Mouse (Mus musculus): Measurements from ENCODE around the gene Gm21988. TPM values are rescaled to one million over a fixed set of nuclear protein-coding genes. Genes with fewer than 3 reads are reported as not detected.
A peak's percentile ranks its signal among the peaks of the same experiment; 100 is the strongest.

Gm21988 gene
- polyA plus RNA-seq, 1 experiment from 2014 or later, result 14.6 TPM

DNA sequence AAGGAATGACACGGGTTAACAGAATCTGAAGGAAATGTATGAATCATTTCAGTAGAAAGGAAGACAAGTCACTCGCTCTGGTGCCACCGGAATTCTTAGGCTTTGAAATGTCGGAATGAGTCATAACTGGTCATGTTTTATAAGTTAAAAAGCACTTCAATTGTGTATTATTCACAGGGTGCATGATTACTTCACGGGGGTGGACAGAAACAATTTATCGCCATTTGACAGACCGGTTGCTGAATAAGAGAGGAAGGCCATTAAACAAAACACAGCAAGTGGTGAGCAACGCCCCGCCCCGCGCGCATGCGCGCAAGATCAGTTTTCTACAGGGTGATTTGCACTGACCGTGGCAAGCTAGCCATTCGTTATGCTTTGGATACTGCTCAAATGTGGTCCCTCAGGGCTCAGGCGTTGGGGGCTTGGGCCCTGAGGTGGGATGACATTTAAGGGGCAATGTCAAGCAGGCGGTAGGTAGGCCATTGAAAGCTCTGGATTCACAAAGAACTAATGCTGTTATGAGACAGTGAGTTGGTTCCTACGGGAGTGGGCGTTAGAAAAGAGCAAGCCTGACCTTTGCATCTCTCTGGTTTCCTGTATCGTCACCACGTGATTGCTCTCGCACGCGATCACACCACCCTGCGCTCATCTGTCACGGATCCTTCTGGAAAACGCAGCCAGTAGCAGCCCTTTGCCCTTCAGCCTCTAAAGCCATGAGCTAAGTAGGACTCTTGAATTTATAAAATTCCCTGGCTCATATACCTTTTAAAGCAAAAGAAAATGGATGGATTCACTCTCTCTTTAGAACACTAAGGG lies 50.1 kb downstream of the Gm21988 start:
- WGBS, result 92% methylated on average over 28 of the region's 28 CpGs
- Histone ChIP-seq H3K9ac (replicated peaks; ENCODE audit: low read depth, low read length) (no peak overlapping the region), H3K4me3 (replicated peaks; ENCODE audit: low read length) (no peak overlapping the region), H3K27ac (ENCODE audit: low read length) (no peak overlapping the region), H3K4me2 (ENCODE audit: low read length) (no peak overlapping the region), H3K4me1 (replicated peaks; ENCODE audit: control insufficient read depth, insufficient read depth, low read length) (no peaks in the 10 kb centered on the region), H3K36me3 (ENCODE audit: control insufficient read depth, insufficient read depth) (no peaks in the 10 kb centered on the region), H3K9me3 (ENCODE audit: control insufficient read depth, low read length) (no peaks in the 10 kb centered on the region), H3K27me3 (replicated peaks; ENCODE audit: control insufficient read depth, insufficient read depth, low read length) (no peaks in the 10 kb centered on the region)
- ATAC-seq, result no peak

MicroRNAs encoded within 50 kb of the gene (microRNA counts, 519-probe panel; counts per million panel counts)
- microRNA mmu-miR-195, result not detected
- 2,185 counts per million, percentile 43 among the panel's probes with 10 or more counts for microRNA mmu-miR-497

Small RNA genes lying within 50 kb of the gene (microRNA-seq; reads per million reads assigned to microRNA genes)
- 695 reads per million, percentile 75 among the genes with 10 or more reads in this experiment for gene Mir195a
- not detected for gene Mir497
- not detected for gene Mir497b

Other genes with a start within 250 kb of the Gm21988 start
- gene Gabarap, start 248.7 kb downstream of the Gm21988 start, polyA plus RNA-seq (2015; fragmentation: Nextera tagmentation; extraction: Ambion mirVana), result 563 and 565 TPM in 2 replicates
- gene Phf23, start 244.1 kb downstream of the Gm21988 start, polyA plus RNA-seq (2015; fragmentation: Nextera tagmentation; extraction: Ambion mirVana), result 63.7 and 66.8 TPM in 2 replicates
- gene Dvl2, start 239.2 kb downstream of the Gm21988 start, polyA plus RNA-seq (2015; fragmentation: Nextera tagmentation; extraction: Ambion mirVana), result 34.6 and 34.7 TPM in 2 replicates
- gene Acadvl, start 224.4 kb downstream of the Gm21988 start, polyA plus RNA-seq (2015; fragmentation: Nextera tagmentation; extraction: Ambion mirVana), result 60.2 and 60.6 TPM in 2 replicates
- gene Dlg4, start 222.9 kb downstream of the Gm21988 start, polyA plus RNA-seq (2015; fragmentation: Nextera tagmentation; extraction: Ambion mirVana), result 25.6 and 32.7 TPM in 2 replicates
- 1.5 and 2.0 TPM in 2 replicates for gene Asgr1, start 185.7 kb downstream of the Gm21988 start, polyA plus RNA-seq (2015; fragmentation: Nextera tagmentation; extraction: Ambion mirVana)
- not detected in 2 replicates for gene Asgr2, start 147.2 kb downstream of the Gm21988 start, polyA plus RNA-seq (2015; fragmentation: Nextera tagmentation; extraction: Ambion mirVana)
- gene Mgl2, start 109.5 kb downstream of the Gm21988 start, polyA plus RNA-seq (2015; fragmentation: Nextera tagmentation; extraction: Ambion mirVana), result 0.76 and 1.3 TPM in 2 replicates
- gene Clec10a, start 83.6 kb downstream of the Gm21988 start, polyA plus RNA-seq (2015; fragmentation: Nextera tagmentation; extraction: Ambion mirVana), result 0.68 and 0.80 TPM in 2 replicates
- 3.1 and 4.8 TPM in 2 replicates for gene Slc16a11, start 27.1 kb downstream of the Gm21988 start, polyA plus RNA-seq (2015; fragmentation: Nextera tagmentation; extraction: Ambion mirVana)
- 13.2 and 14.8 TPM in 2 replicates for gene Slc16a13, start 18.8 kb downstream of the Gm21988 start, polyA plus RNA-seq (2015; fragmentation: Nextera tagmentation; extraction: Ambion mirVana)
- 6.9 and 8.1 TPM in 2 replicates for gene Bcl6b, start 10.0 kb downstream of the Gm21988 start, polyA plus RNA-seq (2015; fragmentation: Nextera tagmentation; extraction: Ambion mirVana)
- gene 0610010K14Rik, start 1.9 kb downstream of the Gm21988 start, polyA plus RNA-seq (2015; fragmentation: Nextera tagmentation; extraction: Ambion mirVana), result 174 and 180 TPM in 2 replicates
- 287 and 291 TPM in 2 replicates for gene Rnasek, start within 50 bp of the Gm21988 start, polyA plus RNA-seq (2015; fragmentation: Nextera tagmentation; extraction: Ambion mirVana)
- 0.42 and 0.82 TPM in 2 replicates for gene Alox12, start 15.5 kb upstream of the Gm21988 start, polyA plus RNA-seq (2015; fragmentation: Nextera tagmentation; extraction: Ambion mirVana)
- not detected in 2 replicates for gene Alox12e, start 82.8 kb upstream of the Gm21988 start, polyA plus RNA-seq (2015; fragmentation: Nextera tagmentation; extraction: Ambion mirVana)
- not detected in 2 replicates for gene Alox15, start 112.2 kb upstream of the Gm21988 start, polyA plus RNA-seq (2015; fragmentation: Nextera tagmentation; extraction: Ambion mirVana)
- gene Pelp1, start 170.2 kb upstream of the Gm21988 start, polyA plus RNA-seq (2015; fragmentation: Nextera tagmentation; extraction: Ambion mirVana), result 35.6 and 38.5 TPM in 2 replicates
- 36.0 and 51.2 TPM in 2 replicates for gene Arrb2, start 192.8 kb upstream of the Gm21988 start, polyA plus RNA-seq (2015; fragmentation: Nextera tagmentation; extraction: Ambion mirVana)
- gene Med11, start 212.1 kb upstream of the Gm21988 start, polyA plus RNA-seq (2015; fragmentation: Nextera tagmentation; extraction: Ambion mirVana), result 39.8 and 46.0 TPM in 2 replicates
- 0.46 and 0.90 TPM in 2 replicates for gene Zmynd15, start 219.6 kb upstream of the Gm21988 start, polyA plus RNA-seq (2015; fragmentation: Nextera tagmentation; extraction: Ambion mirVana)
- 1.7 and 2.0 TPM in 2 replicates for gene Cxcl16, start 220.2 kb upstream of the Gm21988 start, polyA plus RNA-seq (2015; fragmentation: Nextera tagmentation; extraction: Ambion mirVana)